Mouse (Mus musculus) lung, postnatal 36 days (tissue): ENCODE data around the gene Hmbs.

Experiments used
- DNase-seq: peaks from one replicate; pipeline ENCODE4 v3.0.0; 2022; ENCODE audit warnings: mixed read lengths

Hmbs gene

GRCm38 (mm10) chr9:44287003-44287400 is 57.0 kb downstream of the Hmbs start:
- DNase-seq, result no peak
